Mouse (Mus musculus) hindbrain, embryonic 11.5 days (tissue): ENCODE data around the gene Mgarp. TPM values are rescaled to one million over a fixed set of nuclear protein-coding genes. Genes with fewer than 3 reads are reported as not detected.
"Not testable (repeated sequence)": the region's sequence is repeated elsewhere in the genome, so short reads cannot be mapped to it uniquely, and the experiment has no call there.

Source experiments
- ATAC-seq: fragments of 200-750 bp; cut with Nextera tagmentation; 2 replicates; pipeline ENCODE4 v1.8.0; 2017; ENCODE audit warnings: mild to moderate bottlenecking, moderate TSS enrichment, moderate library complexity; ENCODE audit not compliant: low FRiP score
- DNase-seq: peaks from one replicate; pipeline ENCODE4 v3.0.0-alpha.2; 2015; ENCODE audit warnings: low spot score
- H3K27ac ChIP-seq: fragments of 300-500 bp; sonication (generic); 2 replicates; pipeline ENCODE4 v1.5.1; 2014; ENCODE audit warnings: mild to moderate bottlenecking, low read depth, low read length
- H3K27me3 ChIP-seq: fragments of 300-500 bp; sonication (generic); 2 replicates; pipeline ENCODE4 v1.6.1; 2014; ENCODE audit warnings: mild to moderate bottlenecking, low read length, moderate library complexity, mixed read lengths; ENCODE audit not compliant: control insufficient read depth, insufficient read depth
- H3K36me3 ChIP-seq: fragments of 300-500 bp; sonication (generic); 2 replicates; pipeline ENCODE4 v1.6.1; 2014; ENCODE audit warnings: mild to moderate bottlenecking, low read length, moderate library complexity, mixed read lengths; ENCODE audit not compliant: control insufficient read depth, insufficient read depth
- H3K4me1 ChIP-seq: fragments of 300-500 bp; sonication (generic); replicated peaks from 2 replicates; pipeline ENCODE4 v1.6.1; 2014; ENCODE audit warnings: low read length, mixed read lengths; ENCODE audit not compliant: control insufficient read depth, insufficient read depth
- H3K4me2 ChIP-seq: fragments of 300-500 bp; sonication (generic); replicated peaks from 2 replicates; pipeline ENCODE4 v1.6.1; 2014; ENCODE audit warnings: mild to moderate bottlenecking, low read depth, low read length
- H3K4me3 ChIP-seq: fragments of 300-500 bp; sonication (generic); 2 replicates; pipeline ENCODE4 v1.5.1; 2014; ENCODE audit warnings: low read depth, low read length
- H3K9ac ChIP-seq: fragments of 300-500 bp; sonication (generic); 2 replicates; pipeline ENCODE4 v1.6.1; 2014; ENCODE audit warnings: low read depth, low read length
- H3K9me3 ChIP-seq: fragments of 300-500 bp; sonication (generic); 2 replicates; pipeline ENCODE4 v1.6.1; 2016; ENCODE audit warnings: low read length; ENCODE audit not compliant: control insufficient read depth
- WGBS: fragments of 180-500 bp; shearing (Covaris S2); extraction: QIAGEN DNeasy Blood & Tissue Kit; methylation state at CpG from one replicate; pipeline ENCODE4 v1.1.7; 2014; 5-methylcytosine and 5-hydroxymethylcytosine counted together
- polyA plus RNA-seq: library from polyadenylated mRNA; unstranded; fragments of >200 nt; fragmentation: Nextera tagmentation; extraction: Ambion mirVana; gene quantifications from 2 replicates; pipeline ENCODE4 v1.2.1, GENCODE M21; 2014

Gene Mgarp
- polyA plus RNA-seq, 1 experiment from 2014 or later: 4.0 TPM

DNA sequence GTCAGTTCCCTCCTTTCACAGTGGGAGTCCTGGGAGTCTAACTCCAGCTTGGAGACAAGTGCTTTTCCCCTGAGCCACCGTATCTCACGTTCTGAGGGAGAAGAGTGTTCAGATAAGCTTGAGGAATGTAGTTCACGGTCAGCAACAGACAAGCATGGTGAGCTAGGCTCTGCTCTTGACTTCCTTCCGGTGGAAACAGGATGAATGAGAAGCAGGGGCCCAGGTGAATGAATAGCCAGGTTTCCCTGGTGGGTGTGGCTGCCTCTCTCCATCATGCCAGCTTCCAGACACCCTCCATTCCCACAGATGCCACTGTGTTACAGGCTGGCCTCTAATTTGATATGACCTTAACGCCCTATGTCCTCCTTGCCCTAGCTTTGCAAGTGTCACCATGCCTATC is 39.5 kb downstream of the Mgarp start:
- Histone ChIP-seq H3K9ac (no peak overlapping the region), H3K4me1 (no peaks in the 10 kb centered on the region), H3K36me3 (no peaks in the 10 kb centered on the region), H3K27me3 (peaks cover 7% of the 10 kb centered on the region), H3K4me3 (no peak overlapping the region), H3K27ac (no peak overlapping the region), H3K4me2 (no peak overlapping the region), H3K9me3 (no peaks in the 10 kb centered on the region)
- 41% methylated on average over 5 of the region's 5 CpGs for WGBS
- no peak for DNase-seq
- ATAC-seq: no peak

DNA sequence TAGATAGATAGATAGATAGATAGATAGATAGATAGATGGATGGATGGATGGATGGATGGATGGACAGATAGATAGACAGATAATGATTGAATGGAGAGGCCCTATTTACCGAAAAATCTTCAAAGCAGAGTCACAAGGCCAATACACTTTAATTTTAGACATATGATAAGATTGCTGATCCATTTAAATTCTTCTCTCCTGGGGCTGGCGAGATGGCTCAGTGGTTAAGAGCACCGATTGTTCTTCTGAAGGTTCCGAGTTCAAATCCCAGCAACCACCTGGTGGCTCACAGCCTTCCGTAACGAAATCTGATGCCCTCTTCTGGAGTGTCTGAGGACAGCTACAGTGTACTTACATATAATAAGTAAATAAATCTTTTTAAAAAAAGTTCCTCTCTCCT is 41.6 kb downstream of the Mgarp start:
- H3K4me3 ChIP-seq, H3K27me3 ChIP-seq, H3K4me1 ChIP-seq, DNase-seq, H3K27ac ChIP-seq, H3K9me3 ChIP-seq, H3K36me3 ChIP-seq, H3K9ac ChIP-seq, H3K4me2 ChIP-seq, ATAC-seq: not testable (repeated sequence)
- WGBS: 92% methylated on average over 6 of the region's 6 CpGs

DNA sequence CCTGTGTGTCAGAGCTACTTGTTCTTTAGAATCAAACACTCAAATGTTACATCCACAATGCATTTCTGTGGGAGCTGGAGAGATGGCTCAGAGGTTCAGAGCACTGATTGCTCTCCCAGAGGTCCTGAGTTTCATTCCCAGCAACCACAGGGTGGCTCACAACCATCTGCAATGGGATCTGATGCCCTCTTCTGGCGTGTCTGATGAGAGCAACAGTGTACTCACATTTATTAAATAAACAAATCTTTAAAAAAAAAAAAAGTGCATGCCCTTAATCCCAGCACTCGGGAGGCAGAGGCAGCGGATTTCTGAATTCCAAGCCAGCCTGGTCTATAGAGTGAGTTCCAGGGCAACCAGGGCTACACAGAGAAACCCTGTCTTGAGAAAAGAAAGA is 42.5 kb downstream of the Mgarp start:
- no peaks in the 10 kb centered on the region for H3K36me3 ChIP-seq
- no peaks in the 10 kb centered on the region for H3K9me3 ChIP-seq
- H3K27ac ChIP-seq: no peak overlapping the region
- WGBS: 80% methylated on average over 3 of the region's 3 CpGs
- H3K4me1 ChIP-seq: no peaks in the 10 kb centered on the region
- H3K27me3 ChIP-seq: peaks cover 7% of the 10 kb centered on the region
- ATAC-seq (no peak), DNase-seq (no peak)
- no peak overlapping the region for H3K9ac ChIP-seq
- no peak overlapping the region for H3K4me3 ChIP-seq
- H3K4me2 ChIP-seq: no peak overlapping the region

DNA sequence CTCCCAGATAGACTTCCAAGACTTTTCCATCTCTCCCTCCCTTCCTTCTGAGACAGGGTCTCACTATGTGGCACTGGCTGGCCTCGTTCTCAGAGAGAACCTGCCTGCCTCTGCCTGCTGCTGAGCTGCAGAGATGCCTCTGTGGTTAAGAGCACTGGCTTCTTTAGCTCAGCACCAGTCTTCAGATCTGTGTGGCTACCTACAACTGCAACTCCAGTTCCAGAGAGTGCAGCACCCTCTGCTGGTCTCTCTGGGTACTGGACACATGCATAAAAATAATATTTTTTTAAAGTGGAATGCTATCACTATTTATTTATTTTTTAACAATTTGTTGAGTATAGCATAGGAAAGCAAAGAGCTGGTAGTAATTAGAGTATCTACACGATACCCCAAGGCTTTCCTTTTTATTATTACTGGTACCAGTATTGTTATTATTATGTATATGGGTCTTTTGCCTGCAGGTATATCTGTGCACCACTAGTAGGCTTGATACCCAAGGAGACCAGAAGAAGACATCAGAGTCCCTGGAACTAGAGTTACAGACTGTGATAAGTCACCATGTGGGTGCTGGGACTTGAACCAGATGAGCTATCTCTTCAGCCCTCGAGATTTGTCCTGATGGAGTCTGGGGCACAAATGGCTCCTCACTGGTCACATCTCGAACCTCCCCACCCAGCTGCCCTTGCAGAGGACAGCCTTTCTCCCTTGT is 43.1 kb downstream of the Mgarp start:
- 0 out of 2 replicates have a peak, but pooled peaks have one; percentile 33 for ATAC-seq
- DNase-seq: peak; percentile 41
- WGBS: 69% methylated on average over 4 of the region's 4 CpGs

DNA sequence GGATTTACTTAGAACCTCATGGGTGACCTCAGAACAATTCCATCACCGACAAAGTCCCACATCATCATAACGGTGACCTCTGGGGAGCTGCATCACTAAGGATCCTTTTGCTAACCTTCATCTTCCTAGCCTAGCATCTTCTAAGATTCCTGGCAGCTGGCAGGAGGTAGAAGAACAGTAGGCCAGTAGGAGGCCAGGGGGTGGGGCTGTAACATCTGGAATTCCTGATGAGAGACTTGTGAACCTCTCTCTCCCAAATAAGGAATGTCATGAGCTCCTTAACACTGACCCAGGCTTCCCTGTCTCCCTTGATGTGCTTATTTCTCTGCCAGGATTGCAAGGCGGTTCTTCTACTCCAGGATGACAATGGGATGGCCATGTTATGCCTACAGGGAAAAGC is 45.7 kb downstream of the Mgarp start:
- Histone ChIP-seq H3K4me1 (no peaks in the 10 kb centered on the region), H3K9ac (no peak overlapping the region), H3K27ac (no peak overlapping the region), H3K36me3 (no peaks in the 10 kb centered on the region), H3K4me3 (no peak overlapping the region), H3K4me2 (no peak overlapping the region), H3K27me3 (no peaks in the 10 kb centered on the region), H3K9me3 (no peaks in the 10 kb centered on the region)
- DNase-seq (no peak), ATAC-seq (no peak)
- 17% methylated on average over 3 of the region's 3 CpGs for WGBS

More for the DNA sequence above, 43.1 kb downstream of the Mgarp start:
- no peaks in the 10 kb centered on the region for H3K4me1 ChIP-seq
- peaks cover 4% of the 10 kb centered on the region; the same call in 1 of the 2 replicates for H3K27me3 ChIP-seq
- H3K9me3 ChIP-seq: no peaks in the 10 kb centered on the region
- H3K9ac ChIP-seq: no peak overlapping the region
- no peak overlapping the region for H3K4me2 ChIP-seq
- no peak overlapping the region for H3K4me3 ChIP-seq
- no peaks in the 10 kb centered on the region for H3K36me3 ChIP-seq
- H3K27ac ChIP-seq: no peak overlapping the region

DNA sequence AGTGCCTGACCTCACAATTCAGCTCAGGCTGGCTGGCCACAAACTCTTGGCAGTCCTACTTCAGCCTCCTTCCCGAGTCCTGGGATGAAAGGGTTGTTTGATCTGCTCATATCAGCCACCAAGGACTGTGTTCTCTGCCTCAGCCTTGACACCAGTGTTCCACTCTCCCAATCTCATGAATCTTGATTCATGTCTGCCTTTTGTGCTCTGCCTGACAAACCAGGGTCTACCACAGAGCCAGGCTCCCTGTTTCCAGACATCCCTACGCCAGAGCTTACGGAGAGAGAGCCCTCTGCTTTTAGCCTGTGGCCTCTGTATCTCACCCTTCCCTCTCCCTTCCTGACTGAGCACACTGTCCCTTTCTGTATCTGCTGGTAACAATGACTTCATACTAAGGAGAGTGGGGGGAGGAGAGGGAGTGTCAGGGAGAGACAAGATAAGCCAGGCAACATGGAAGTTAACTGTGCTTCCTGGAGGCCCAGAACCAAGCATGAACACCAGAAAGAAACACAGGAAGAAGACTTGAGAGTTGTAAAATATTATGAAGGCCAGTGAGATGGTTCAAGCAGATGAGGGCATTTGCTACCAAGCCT is 47.8 kb downstream of the Mgarp start:
- Histone ChIP-seq H3K4me3 (no peak overlapping the region), H3K27ac (no peak overlapping the region), H3K9me3 (no peaks in the 10 kb centered on the region), H3K36me3 (no peaks in the 10 kb centered on the region), H3K9ac (no peak overlapping the region), H3K4me1 (no peaks in the 10 kb centered on the region), H3K27me3 (no peaks in the 10 kb centered on the region), H3K4me2 (no peak overlapping the region)
- no peak for DNase-seq
- ATAC-seq: no peak
- 59% methylated on average over 3 of the region's 3 CpGs for WGBS

DNA sequence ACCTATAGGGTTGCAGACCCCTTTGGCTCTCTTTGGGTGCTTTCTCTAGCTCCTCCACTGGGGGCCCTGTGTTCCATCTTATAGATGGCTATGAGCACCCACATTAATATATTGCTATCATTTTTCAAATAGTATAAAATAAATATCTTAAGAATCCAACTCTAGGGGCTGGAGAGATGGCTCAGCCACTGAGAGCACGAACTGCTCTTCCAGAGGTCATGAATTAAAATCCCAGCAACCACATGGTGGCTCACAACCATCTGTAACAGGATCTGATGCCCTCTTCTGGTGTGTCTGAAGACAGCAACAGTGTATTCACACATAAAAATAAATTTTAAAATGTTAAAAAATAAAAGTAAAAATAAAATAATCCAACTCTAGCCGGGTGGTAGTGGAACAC is 51.5 kb downstream of the Mgarp start:
- H3K27me3 ChIP-seq, H3K27ac ChIP-seq, DNase-seq, H3K9me3 ChIP-seq, H3K9ac ChIP-seq, H3K4me2 ChIP-seq, H3K4me1 ChIP-seq, H3K36me3 ChIP-seq, ATAC-seq, H3K4me3 ChIP-seq: not testable (repeated sequence)
- WGBS: 88% methylated on average over 2 of the region's 2 CpGs

DNA sequence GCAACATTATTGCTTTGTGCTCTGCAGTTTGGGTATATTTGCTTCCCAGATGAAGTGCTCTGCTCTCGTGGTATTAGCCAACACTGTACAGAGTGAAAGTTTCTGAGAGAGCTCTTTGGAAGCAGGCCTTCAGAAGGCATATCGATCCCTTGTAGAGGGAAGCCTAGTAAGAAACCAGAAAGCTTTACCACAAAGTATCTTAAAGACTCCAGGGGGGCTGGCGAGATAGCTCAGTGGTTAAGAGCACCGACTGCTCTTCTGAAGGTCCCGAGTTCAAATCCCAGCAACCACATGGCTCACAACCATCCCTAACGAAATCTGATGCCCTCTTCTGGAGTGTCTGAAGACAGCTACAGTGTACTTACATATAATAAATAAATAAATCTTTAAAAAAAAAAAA is 52.4 kb downstream of the Mgarp start:
- not testable (repeated sequence) for H3K9me3 ChIP-seq, H3K4me1 ChIP-seq, H3K27ac ChIP-seq, H3K9ac ChIP-seq, DNase-seq, H3K4me3 ChIP-seq, H3K4me2 ChIP-seq, ATAC-seq, H3K27me3 ChIP-seq, H3K36me3 ChIP-seq
- 91% methylated on average over 6 of the region's 6 CpGs for WGBS

DNA sequence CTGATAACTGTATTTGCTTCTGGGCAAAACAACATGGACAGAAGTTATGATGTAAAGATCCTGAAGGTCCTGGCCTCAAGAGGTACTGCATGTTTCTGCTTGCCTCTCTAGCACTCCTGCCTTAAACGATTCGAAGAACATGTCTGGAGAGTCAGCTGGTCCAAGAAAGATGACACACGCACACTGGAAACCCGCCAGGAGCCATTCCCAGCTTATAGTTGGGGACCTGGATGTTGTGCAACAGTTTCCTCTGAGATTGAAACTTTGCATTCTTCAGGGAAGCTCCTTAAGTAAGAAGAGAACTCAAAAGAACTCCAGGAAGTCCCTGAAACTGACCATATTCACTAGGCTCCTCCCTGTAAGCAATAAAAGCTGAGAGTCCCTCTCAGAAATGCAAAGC is 53.3 kb downstream of the Mgarp start:
- WGBS: 97% methylated on average over 4 of the region's 4 CpGs
- no peaks in the 10 kb centered on the region for H3K4me1 ChIP-seq
- no peaks in the 10 kb centered on the region for H3K9me3 ChIP-seq

More for the DNA sequence above, 53.3 kb downstream of the Mgarp start:
- Histone ChIP-seq H3K9ac (no peak overlapping the region), H3K4me2 (no peak overlapping the region), H3K4me3 (no peak overlapping the region), H3K36me3 (no peaks in the 10 kb centered on the region), H3K27me3 (no peaks in the 10 kb centered on the region), H3K27ac (no peak overlapping the region)
- no peak for ATAC-seq
- no peak for DNase-seq
